Mouse (Mus musculus) adrenal gland, postnatal 36 days (tissue): ENCODE measurements around the gene Gcnt2. TPM values are rescaled to one million over a fixed set of nuclear protein-coding genes. Genes with fewer than 3 reads are reported as not detected.
A peak's percentile ranks its signal among the peaks of the same experiment; 100 is the strongest.
"Not testable (repeated sequence)": the region's sequence is repeated elsewhere in the genome, so short reads cannot be mapped to it uniquely, and the experiment has no call there.

Experiments used
- DNase-seq, 2 experiments: peaks; one replicate each; pipeline ENCODE4 v3.0.0; 2021; ENCODE audit warnings: mixed read lengths in 1 of 2
- microRNA-seq: library from miRNA; unstranded; fragments of <30 nt; microRNA quantifications from one replicate; pipeline ENCODE4 v1.2.0, GENCODE M21; 2021
- total RNA-seq, 2 experiments: library from RNA; stranded (reverse); gene quantifications; 2 replicates each; pipeline ENCODE4 v1.2.3; 2021

Gene Gcnt2
- total RNA-seq, 2 experiments from 2014 or later, result 6.0 to 9.1 TPM

DNA sequence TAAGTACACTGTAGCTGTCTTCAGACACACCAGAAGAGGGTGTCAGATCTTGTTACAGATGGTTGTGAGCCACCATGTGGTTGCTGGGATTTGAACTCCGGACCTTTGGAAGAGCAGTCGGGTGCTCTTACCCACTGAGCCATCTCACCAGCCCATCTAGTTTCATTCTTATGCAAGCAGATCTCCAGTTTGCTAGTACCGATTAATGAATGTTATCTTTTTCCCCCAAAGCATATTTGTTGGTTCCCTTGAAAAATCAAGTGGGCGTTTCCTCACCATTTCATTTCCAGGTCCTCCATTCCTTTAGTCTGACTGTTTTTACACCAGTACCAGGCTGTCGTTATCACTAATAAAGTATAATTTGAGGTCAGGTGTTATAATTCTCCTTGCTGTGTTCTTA, 139.0 kb downstream of the Gcnt2 start:
- not testable (repeated sequence) for DNase-seq

DNA sequence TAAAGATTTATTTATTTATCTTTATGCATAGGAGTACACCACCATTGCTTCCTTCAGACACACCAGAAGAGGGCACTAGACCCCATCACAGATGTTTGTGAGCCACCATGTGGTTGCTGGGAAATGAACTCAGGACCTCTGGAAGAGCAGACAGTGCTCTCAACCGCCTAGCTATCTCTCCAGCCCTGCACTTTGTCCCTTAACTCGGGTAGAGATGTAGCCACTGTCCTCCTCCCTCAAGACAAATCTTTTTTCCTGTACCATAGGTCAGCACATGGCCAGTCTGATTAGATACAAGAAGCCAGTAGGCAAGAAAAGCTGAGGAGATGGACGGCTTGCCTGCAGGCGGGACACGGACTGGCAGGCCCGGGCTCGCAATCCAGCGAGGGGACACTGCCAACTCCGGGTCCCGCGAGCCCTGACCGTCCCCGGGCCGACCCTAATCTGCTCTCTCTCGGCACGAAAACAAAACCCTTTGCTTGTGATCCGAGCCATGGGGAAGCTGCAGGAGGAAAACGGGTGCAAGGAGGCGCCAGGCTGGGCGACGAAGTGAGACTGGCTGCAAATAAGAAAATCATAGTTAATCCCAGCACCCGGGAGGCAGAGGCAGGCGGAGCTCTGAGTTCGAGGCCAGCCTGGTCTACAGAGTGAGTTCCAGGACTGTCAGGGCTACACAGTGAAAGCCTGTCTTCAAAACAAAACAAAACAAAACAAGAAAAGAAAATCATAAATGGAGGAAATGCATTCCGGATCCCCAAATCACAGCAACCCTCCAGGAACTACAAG, 140.8 kb downstream of the Gcnt2 start:
- DNase-seq, result peak; percentile 36 to 66

DNA sequence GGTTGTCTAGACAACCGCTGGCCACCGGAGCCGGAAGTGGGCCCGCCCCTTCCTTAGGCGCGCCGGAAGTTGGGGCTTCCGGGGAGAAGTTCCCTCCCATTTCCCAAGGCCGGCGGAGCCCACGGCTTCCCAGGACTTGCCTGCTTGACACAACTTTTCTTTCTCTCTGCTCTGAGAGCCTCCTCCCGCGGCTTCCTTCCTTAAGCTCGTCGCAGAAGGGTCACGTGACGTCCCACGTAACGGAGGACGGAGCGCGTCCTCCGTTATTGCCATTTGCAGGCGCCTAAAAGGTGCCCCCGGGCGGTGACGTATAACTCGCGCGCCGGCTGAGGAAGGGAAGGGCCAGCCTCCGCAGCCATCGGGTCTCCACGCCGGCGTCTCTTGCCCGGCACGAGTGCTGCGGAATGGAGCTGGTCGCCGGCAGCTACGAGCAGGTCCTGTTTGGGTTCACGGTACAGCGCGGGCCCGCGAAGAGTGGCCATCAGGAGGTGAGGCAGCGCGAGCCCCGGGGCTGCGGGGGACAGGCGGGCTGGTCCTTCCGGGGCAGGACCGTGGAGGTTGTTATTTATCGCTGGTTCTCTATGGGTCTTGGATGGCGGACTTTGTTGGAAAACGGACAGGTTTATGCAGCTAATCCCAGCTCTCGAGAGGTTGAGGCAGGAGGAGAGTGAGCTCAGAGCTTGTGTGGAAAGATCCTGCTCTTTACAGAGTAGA, 141.5 kb downstream of the Gcnt2 start, which contains the start of gene Pak1ip1:
Pak1ip1 (plus strand) TSS at position 98 of the 714 bp plus-strand sequence.
- DNase-seq, result peak; percentile 93 to 95

DNA sequence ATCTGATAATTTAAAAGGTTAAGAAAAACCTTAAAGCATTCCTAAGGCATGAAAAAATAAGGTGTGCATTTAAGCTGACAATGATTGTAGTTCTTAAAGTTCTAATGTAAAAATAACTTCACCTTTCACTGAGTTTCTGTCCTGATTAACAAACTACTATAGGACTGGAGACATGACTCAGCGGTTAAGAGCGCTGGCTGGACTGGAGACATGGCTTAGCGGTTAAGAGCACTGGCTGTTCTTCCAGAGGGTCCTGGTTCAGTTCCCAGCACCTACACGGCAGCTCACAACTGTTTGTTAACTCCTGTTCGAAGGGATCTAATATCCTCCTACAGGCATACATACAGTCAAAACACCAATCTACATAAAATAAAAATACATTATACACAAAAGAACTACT, 142.4 kb downstream of the Gcnt2 start:
- DNase-seq, result no peak

DNA sequence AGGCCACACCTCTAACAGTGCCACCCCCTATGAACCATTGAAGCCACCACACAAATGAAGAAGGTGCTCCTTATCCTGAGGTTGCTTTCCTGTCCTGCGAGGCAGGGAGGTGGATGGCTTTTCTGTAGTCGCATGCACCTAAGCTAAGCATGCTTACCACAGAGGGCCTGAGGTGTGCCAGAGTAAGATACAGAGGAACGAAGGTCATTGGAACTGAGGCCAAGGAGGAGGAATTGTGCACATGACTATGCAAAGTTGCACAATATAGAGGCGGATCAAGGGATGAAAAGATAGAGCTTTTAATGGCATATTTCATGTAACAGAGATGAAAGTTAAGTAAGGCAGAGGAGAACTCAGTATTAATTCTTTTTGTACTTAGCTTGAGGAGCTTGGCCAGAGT, 146.7 kb downstream of the Gcnt2 start:
- no peak for DNase-seq

DNA sequence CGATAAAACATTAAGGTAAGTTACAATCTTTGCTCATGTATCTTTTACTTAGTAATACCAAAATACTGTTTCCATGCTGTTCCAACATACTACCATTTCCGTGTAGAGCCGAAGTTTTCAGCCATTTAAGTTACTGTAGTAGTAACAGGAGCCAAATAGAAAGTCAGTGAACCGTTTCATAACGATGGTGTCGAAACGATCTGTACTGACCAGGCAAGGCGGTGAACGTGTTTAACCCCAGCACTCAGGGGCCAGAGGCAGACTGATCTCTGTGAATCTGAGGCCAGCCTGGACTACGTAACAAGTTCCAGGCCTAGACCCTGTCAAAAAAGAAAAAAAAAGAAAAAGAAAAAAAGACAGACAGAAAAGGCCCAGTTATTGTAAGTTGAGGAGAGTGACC, 148.7 kb downstream of the Gcnt2 start:
- no peak for DNase-seq

DNA sequence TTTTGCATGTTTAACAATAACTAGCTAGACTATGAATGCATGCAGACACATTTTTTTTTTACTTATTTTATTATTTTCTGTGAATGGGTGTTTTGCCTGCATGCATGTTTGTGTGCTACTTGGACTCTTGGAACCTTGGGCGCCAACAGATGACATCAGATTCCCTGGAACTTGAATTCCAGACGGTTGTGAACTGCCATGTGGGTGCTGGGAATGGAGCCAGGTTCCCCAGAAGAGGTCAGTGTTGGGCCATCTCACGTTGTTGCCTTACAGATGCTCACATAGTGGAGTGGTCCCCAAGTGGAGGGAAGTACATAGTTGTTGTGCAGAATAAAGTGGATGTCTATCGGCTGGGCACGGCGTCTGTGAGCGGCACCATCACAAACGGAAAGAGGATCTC, 149.4 kb downstream of the Gcnt2 start:
- DNase-seq, result no peak

Small RNA genes lying within 50 kb of the gene (microRNA-seq; reads per million reads assigned to microRNA genes)
- not detected for gene Mir5124a

Other genes with a start within 250 kb of the Gcnt2 start
- under 1 TPM; 0.20 TPM for gene Tfap2a, start 121.4 kb upstream of the Gcnt2 start, total RNA-seq
- 10 to 100 TPM; 62.7 to 63.9 TPM for gene Pak1ip1, start 141.3 kb downstream of the Gcnt2 start, total RNA-seq
- 100 to 1,000 TPM; 149 to 198 TPM for gene Tmem14c, start 156.5 kb downstream of the Gcnt2 start, total RNA-seq
- gene Mak, start 220.0 kb downstream of the Gcnt2 start, total RNA-seq, result not detected